Mouse (Mus musculus) CH12.LX (cell line): ENCODE results near the gene Igsf8. TPM values are rescaled to one million over a fixed set of nuclear protein-coding genes. Genes with fewer than 3 reads are reported as not detected.

Experiments used
- DNase-seq: peaks from one replicate; pipeline ENCODE4 v3.0.0-alpha.2; 2013; ENCODE audit errors: extremely low read depth
- H3K27ac ChIP-seq: 2 replicates; pipeline ENCODE4 v1.5.1; 2012; ENCODE audit warnings: low read depth, mild to moderate bottlenecking, control low read depth, moderate library complexity; ENCODE audit not compliant: insufficient read depth
- H3K27me3 ChIP-seq: replicated peaks from 2 replicates; pipeline ENCODE3; 2012; ENCODE audit warnings: inconsistent platforms
- H3K36me3 ChIP-seq, 2 experiments: replicated peaks in 1 of 2; 2 replicates each; pipeline versions ENCODE3 to v1.6.1; 2012; ENCODE audit warnings: inconsistent platforms in 1 of 2, low read length in 1 of 2, mild to moderate bottlenecking in 1 of 2, mixed read lengths in 1 of 2, moderate library complexity in 1 of 2; ENCODE audit not compliant: control insufficient read depth in 1 of 2, insufficient read depth in 1 of 2
- H3K4me1 ChIP-seq, 2 experiments: 2 replicates each; pipeline ENCODE4 v1.6.1; 2012; ENCODE audit warnings: inconsistent platforms in 1 of 2, moderate library complexity in 1 of 2; ENCODE audit not compliant: insufficient read depth in 2 of 2, control insufficient read depth in 1 of 2
- H3K4me2 ChIP-seq: 2 replicates; pipeline ENCODE4 v1.6.1; 2012; ENCODE audit warnings: low read depth, mild to moderate bottlenecking, control low read depth; ENCODE audit not compliant: poor library complexity, insufficient read depth, severe bottlenecking
- H3K4me3 ChIP-seq, 3 experiments: fragments of 150-350 bp in 1 of 3; sonication (generic) in 1 of 3; replicated peaks in 1 of 3; 2 replicates each; pipeline versions ENCODE3 to v1.5.1; 2011 to 2012; ENCODE audit warnings: low read depth in 2 of 3, low read length in 2 of 3, mild to moderate bottlenecking in 2 of 3, moderate library complexity in 2 of 3, control low read depth in 1 of 3, improper control_type of control experiment in 1 of 3, inconsistent platforms in 1 of 3, mixed read lengths in 1 of 3; ENCODE audit not compliant: poor library complexity in 1 of 3
- H3K79me2 ChIP-seq: replicated peaks from 2 replicates; pipeline ENCODE4 v1.6.1; 2012; ENCODE audit warnings: mild to moderate bottlenecking, moderate library complexity; ENCODE audit not compliant: control insufficient read depth, poor library complexity, insufficient read depth, severe bottlenecking; ENCODE audit errors: extremely low read depth
- H3K9ac ChIP-seq: 2 replicates; pipeline ENCODE4 v1.6.1; 2012; ENCODE audit warnings: low read depth, mild to moderate bottlenecking, control low read depth, moderate library complexity; ENCODE audit not compliant: insufficient read depth
- H3K9me3 ChIP-seq: replicated peaks from 2 replicates; pipeline ENCODE3; 2012; ENCODE audit warnings: low read length, inconsistent platforms, mixed read lengths
- CHD2 ChIP-seq: IDR thresholded peaks from 2 replicates; pipeline ENCODE4 v1.6.1; 2011; ENCODE audit warnings: low read length, improper control_type of control experiment
- HCFC1 ChIP-seq: IDR thresholded peaks from 2 replicates; pipeline ENCODE4 v1.6.1; 2012; ENCODE audit warnings: low read depth, mild to moderate bottlenecking, inconsistent platforms, low read length, improper control_type of control experiment
- MEF2A ChIP-seq: IDR thresholded peaks from 2 replicates; pipeline ENCODE4 v1.6.1; 2014; ENCODE audit warnings: low read depth, mild to moderate bottlenecking, inconsistent platforms, low read length, improper control_type of control experiment, borderline replicate concordance
- MYC ChIP-seq: IDR thresholded peaks from 2 replicates; pipeline ENCODE4 v1.6.1; 2011; ENCODE audit warnings: low read depth, mild to moderate bottlenecking, improper control_type of control experiment, low read length
- NELFE ChIP-seq: IDR thresholded peaks from 2 replicates; pipeline ENCODE4 v1.6.1; 2011; ENCODE audit warnings: low read depth, low read length, improper control_type of control experiment
- PAX5 ChIP-seq: IDR thresholded peaks from 2 replicates; pipeline ENCODE4 v1.6.1; 2012; ENCODE audit warnings: low read length, inconsistent platforms, mixed read lengths
- POLR2A ChIP-seq: IDR thresholded peaks from 2 replicates; pipeline ENCODE4 v1.6.1; 2011; ENCODE audit warnings: low read depth, mild to moderate bottlenecking, improper control_type of control experiment, low read length
- SMC3 ChIP-seq: IDR thresholded peaks from 2 replicates; pipeline ENCODE4 v1.6.1; 2011; ENCODE audit warnings: low read depth, low read length, improper control_type of control experiment
- TBP ChIP-seq: conservative IDR thresholded peaks from 2 replicates; pipeline ENCODE4 v1.6.1; 2011; ENCODE audit warnings: low read depth, low read length, improper control_type of control experiment
- ZC3H11A ChIP-seq: IDR thresholded peaks from 2 replicates; pipeline ENCODE4 v1.6.1; 2012; ENCODE audit warnings: low read depth, mild to moderate bottlenecking, inconsistent platforms, low read length, improper control_type of control experiment
- dilution Hi-C: fragments of 300-500 bp; cut with MboI; formaldehyde crosslinking; loops from 2 replicates; pipeline ENCODE4 v1.14.3; 2020; ENCODE audit warnings: low sequenced_read_pairs; ENCODE audit not compliant: extremely low pct_unique_long_range_greater_than_20kb, extremely low pct_ligation_motif_present
- in situ Hi-C: fragments of 300-500 bp; cut with MboI; formaldehyde crosslinking; loops from 3 replicates; pipeline ENCODE4 v1.14.3; 2019; ENCODE audit warnings: low sequenced_read_pairs, low pct_ligation_motif_present, low pct_unique_long_range_greater_than_20kb, mixed read lengths
- polyA plus RNA-seq: library from polyadenylated mRNA; unstranded; fragments of >175 nt; gene quantifications from 2 replicates; pipeline ENCODE4 v1.2.1, GENCODE M21; 2012; ENCODE audit warnings: low read depth; ENCODE audit not compliant: insufficient read length
- total RNA-seq, 2 experiments: library from RNA; depleted of rRNA; stranded (reverse); fragments of 300-350 nt in 1 of 2; fragments of >200 nt in 1 of 2; gene quantifications; 2 replicates each; pipeline ENCODE4 v1.2.3; 2012 to 2014

Igsf8 gene
- total and polyA plus RNA-seq, 3 experiments: 7.4 to 37.0 (median 25.9) TPM

DNA sequence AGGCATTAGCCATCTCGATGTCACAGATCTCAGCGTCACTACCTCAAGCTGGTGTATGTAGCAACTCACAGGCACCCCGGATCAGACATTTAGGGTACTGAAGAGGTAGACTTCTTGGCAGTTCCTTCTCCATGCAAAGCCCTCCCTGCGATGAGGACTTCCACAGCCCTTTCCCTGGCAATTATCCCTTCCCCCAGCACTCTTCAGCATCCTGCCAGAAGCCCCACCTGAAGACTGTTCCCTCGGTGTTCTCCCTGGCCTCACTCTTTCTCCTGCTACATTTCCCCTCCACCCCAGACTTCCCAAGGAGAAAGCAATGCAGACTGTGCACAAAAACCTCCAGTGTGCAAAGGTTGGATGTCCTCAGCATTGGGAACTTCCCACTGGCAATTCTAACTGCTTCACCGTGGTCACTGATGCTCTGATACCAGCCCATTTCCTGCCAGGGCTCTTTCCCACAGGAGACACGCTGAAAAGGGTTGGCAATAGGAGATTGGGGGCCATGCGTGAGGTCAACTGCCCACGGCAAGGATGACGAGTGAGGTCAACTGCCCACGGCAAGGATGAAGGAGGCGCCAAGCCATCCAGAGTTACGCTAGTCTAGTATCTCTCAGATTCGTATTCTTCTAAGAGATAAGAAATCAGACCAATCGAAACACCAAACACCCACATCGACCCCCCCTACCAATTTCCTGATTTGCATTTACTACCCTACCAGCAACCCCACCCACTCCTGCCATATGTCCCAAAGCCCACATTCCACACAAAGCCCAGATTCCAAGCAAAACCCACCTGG lies 66.0 kb downstream of the Igsf8 start:
- Histone ChIP-seq H3K9me3 (peaks cover 10% of the 10 kb centered on the region), H3K79me2 (no peaks in the 10 kb centered on the region), H3K4me3 (no peak overlapping the region), H3K27me3 (peaks cover 40% of the 10 kb centered on the region), H3K27ac (no peak overlapping the region), H3K4me2 (no peak overlapping the region), H3K4me1 (no peaks in the 10 kb centered on the region; a peak in 2 of 4 replicates), H3K9ac (no peak overlapping the region), H3K36me3 (peaks cover 0 to 9% of the 10 kb centered on the region in 2 experiments)
- in situ Hi-C loops (no loop called here), dilution Hi-C loops (no loop called here)
- TF ChIP-seq POLR2A (no peak), MYC (no peak), ZC3H11A (no peak), TBP (no peak), NELFE (no peak), HCFC1 (no peak), PAX5 (no peak), SMC3 (no peak), CHD2 (no peak), MEF2A (no peak)
- no peak for DNase-seq

- in situ Hi-C loops (no loop called here), dilution Hi-C loops (no loop called here)
- Histone ChIP-seq H3K4me1 (no peaks in the 10 kb centered on the region; a peak in 2 of 4 replicates), H3K27me3 (peaks cover 42% of the 10 kb centered on the region), H3K4me3 (no peak overlapping the region), H3K9ac (no peak overlapping the region), H3K9me3 (peaks cover 10% of the 10 kb centered on the region), H3K27ac (no peak overlapping the region), H3K4me2 (no peak overlapping the region), H3K79me2 (no peaks in the 10 kb centered on the region), H3K36me3 (peaks cover 0 to 9% of the 10 kb centered on the region in 2 experiments)
- no peak for TF ChIP-seq NELFE
- DNase-seq: no peak
These were observed 66.6 kb downstream of the Igsf8 start for GRCm38 (mm10) chr1:172328041-172328440.

DNA sequence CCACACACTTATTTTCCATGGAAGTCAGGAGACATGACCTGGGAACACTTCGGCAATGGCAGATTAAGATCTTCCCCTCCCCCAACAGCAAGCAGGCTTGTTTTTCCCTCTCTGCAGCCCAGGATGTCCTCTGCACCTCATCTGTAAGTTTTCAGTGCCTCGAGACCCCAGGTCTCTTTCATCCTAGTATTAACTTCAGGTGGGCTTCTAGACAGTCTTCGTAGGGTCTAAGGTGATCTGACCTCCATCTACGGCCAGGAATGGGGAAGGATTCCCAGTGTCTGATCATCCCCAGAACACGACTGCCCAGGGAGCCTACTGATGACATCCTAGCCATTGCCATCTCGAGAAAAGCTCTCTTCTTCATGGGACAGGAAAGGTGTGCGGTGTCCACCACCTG lies 67.0 kb downstream of the Igsf8 start:
- dilution Hi-C loops: no loop called here
- H3K27me3 ChIP-seq: peaks cover 42% of the 10 kb centered on the region
- no peak overlapping the region for H3K9ac ChIP-seq
- no peak for TF ChIP-seq CHD2
- H3K9me3 ChIP-seq: peaks cover 10% of the 10 kb centered on the region
- no peaks in the 10 kb centered on the region; a peak in 2 of 4 replicates for H3K4me1 ChIP-seq
- H3K4me2 ChIP-seq: no peak overlapping the region
- in situ Hi-C loops: no loop called here
- peaks cover 0 to 9% of the 10 kb centered on the region in 2 experiments for H3K36me3 ChIP-seq
- H3K79me2 ChIP-seq: no peaks in the 10 kb centered on the region
- H3K4me3 ChIP-seq: no peak overlapping the region
- H3K27ac ChIP-seq: no peak overlapping the region
- no peak for DNase-seq
